Mouse (Mus musculus): ENCODE measurements around the gene Dcaf12.

GRCm38 (mm10) chr4:41266350-41266749 lies 48.3 kb downstream of the Dcaf12 start:
- TF ChIP-seq CTCF (IDR thresholded peaks at IDR 0.05; ENCODE audit: low read depth, low read length) (no peak), POLR2AphosphoS5 (IDR thresholded peaks at IDR 0.05; ENCODE audit: insufficient replicate concordance, low read depth, low read length) (no peak), GATA1 (IDR thresholded peaks at IDR 0.05; ENCODE audit: borderline replicate concordance, low read length) (no peak), TAL1 (conservative IDR thresholded peaks at IDR 0.05; ENCODE audit: low read depth, low read length) (no peak)
